Mouse (Mus musculus) hindbrain, embryonic 11.5 days (tissue): ENCODE data around the gene Ttf2. TPM values are rescaled to one million over a fixed set of nuclear protein-coding genes. Genes with fewer than 3 reads are reported as not detected.

Experiments
- ATAC-seq: fragments of 200-750 bp; cut with Nextera tagmentation; 2 replicates; pipeline ENCODE4 v1.8.0; 2017; ENCODE audit warnings: mild to moderate bottlenecking, moderate TSS enrichment, moderate library complexity; ENCODE audit not compliant: low FRiP score
- DNase-seq: peaks from one replicate; pipeline ENCODE4 v3.0.0-alpha.2; 2015; ENCODE audit warnings: low spot score
- H3K27ac ChIP-seq: fragments of 300-500 bp; sonication (generic); 2 replicates; pipeline ENCODE4 v1.5.1; 2014; ENCODE audit warnings: mild to moderate bottlenecking, low read depth, low read length
- H3K27me3 ChIP-seq: fragments of 300-500 bp; sonication (generic); 2 replicates; pipeline ENCODE4 v1.6.1; 2014; ENCODE audit warnings: mild to moderate bottlenecking, low read length, moderate library complexity, mixed read lengths; ENCODE audit not compliant: control insufficient read depth, insufficient read depth
- H3K36me3 ChIP-seq: fragments of 300-500 bp; sonication (generic); 2 replicates; pipeline ENCODE4 v1.6.1; 2014; ENCODE audit warnings: mild to moderate bottlenecking, low read length, moderate library complexity, mixed read lengths; ENCODE audit not compliant: control insufficient read depth, insufficient read depth
- H3K4me1 ChIP-seq: fragments of 300-500 bp; sonication (generic); replicated peaks from 2 replicates; pipeline ENCODE4 v1.6.1; 2014; ENCODE audit warnings: low read length, mixed read lengths; ENCODE audit not compliant: control insufficient read depth, insufficient read depth
- H3K4me2 ChIP-seq: fragments of 300-500 bp; sonication (generic); replicated peaks from 2 replicates; pipeline ENCODE4 v1.6.1; 2014; ENCODE audit warnings: mild to moderate bottlenecking, low read depth, low read length
- H3K4me3 ChIP-seq: fragments of 300-500 bp; sonication (generic); 2 replicates; pipeline ENCODE4 v1.5.1; 2014; ENCODE audit warnings: low read depth, low read length
- H3K9ac ChIP-seq: fragments of 300-500 bp; sonication (generic); 2 replicates; pipeline ENCODE4 v1.6.1; 2014; ENCODE audit warnings: low read depth, low read length
- H3K9me3 ChIP-seq: fragments of 300-500 bp; sonication (generic); 2 replicates; pipeline ENCODE4 v1.6.1; 2016; ENCODE audit warnings: low read length; ENCODE audit not compliant: control insufficient read depth
- WGBS: fragments of 180-500 bp; shearing (Covaris S2); extraction: QIAGEN DNeasy Blood & Tissue Kit; methylation state at CpG from one replicate; pipeline ENCODE4 v1.1.7; 2014; 5-methylcytosine and 5-hydroxymethylcytosine counted together
- polyA plus RNA-seq: library from polyadenylated mRNA; unstranded; fragments of >200 nt; fragmentation: Nextera tagmentation; extraction: Ambion mirVana; gene quantifications from 2 replicates; pipeline ENCODE4 v1.2.1, GENCODE M21; 2014

Gene Ttf2
- polyA plus RNA-seq, 1 experiment from 2014 or later: 19.5 TPM

- DNase-seq (no peak), ATAC-seq (no peak)
- Histone ChIP-seq H3K36me3 (no peaks in the 10 kb centered on the region), H3K4me2 (no peak overlapping the region), H3K4me3 (no peak overlapping the region), H3K9me3 (no peaks in the 10 kb centered on the region), H3K27me3 (no peaks in the 10 kb centered on the region), H3K4me1 (no peaks in the 10 kb centered on the region), H3K27ac (no peak overlapping the region), H3K9ac (no peak overlapping the region)
- 95% methylated on average over 23 of the region's 23 CpGs for WGBS
These were observed 38.0 kb downstream of the Ttf2 start for GRCm38 (mm10) chr3:100931332-100932076.

- Histone ChIP-seq H3K4me1 (peaks cover 7% of the 10 kb centered on the region), H3K36me3 (no peaks in the 10 kb centered on the region), H3K9ac (no peak overlapping the region; the same call in 1 of the 2 replicates), H3K9me3 (no peaks in the 10 kb centered on the region), H3K4me2 (no peak overlapping the region), H3K27me3 (no peaks in the 10 kb centered on the region), H3K27ac (no peak overlapping the region), H3K4me3 (no peak overlapping the region)
- DNase-seq (no peak), ATAC-seq (no peak)
- WGBS: 87% methylated on average over 16 of the region's 16 CpGs
These were observed 44.3 kb downstream of the Ttf2 start for GRCm38 (mm10) chr3:100925176-100925575.

GRCm38 (mm10) chr3:100924065-100924732 is 45.3 kb downstream of the Ttf2 start:
- H3K9ac ChIP-seq: no peak overlapping the region
- no peaks in the 10 kb centered on the region for H3K9me3 ChIP-seq
- H3K4me1 ChIP-seq: peaks cover 7% of the 10 kb centered on the region
- H3K27me3 ChIP-seq: no peaks in the 10 kb centered on the region
- no peaks in the 10 kb centered on the region for H3K36me3 ChIP-seq
- WGBS: 87% methylated on average over 6 of the region's 6 CpGs
- ATAC-seq (no peak), DNase-seq (no peak)
- no peak overlapping the region for H3K4me3 ChIP-seq
- H3K4me2 ChIP-seq: no peak overlapping the region
- no peak overlapping the region for H3K27ac ChIP-seq

- H3K9me3 ChIP-seq: no peaks in the 10 kb centered on the region
- 0 out of 2 replicates have a peak overlapping the region, but pooled peaks have one; percentile 12 for H3K27ac ChIP-seq
- H3K9ac ChIP-seq: peak overlapping the region; percentile 61
- H3K4me3 ChIP-seq: peak overlapping the region; percentile 42
- H3K4me1 ChIP-seq: peaks cover 7% of the 10 kb centered on the region
- peak; percentile 74 for ATAC-seq
- H3K4me2 ChIP-seq: peak overlapping the region; percentile 67
- no peaks in the 10 kb centered on the region for H3K36me3 ChIP-seq
- WGBS: 38% methylated on average over 27 of the region's 28 CpGs
- no peaks in the 10 kb centered on the region for H3K27me3 ChIP-seq
- no peak for DNase-seq
These were observed 46.7 kb downstream of the Ttf2 start for GRCm38 (mm10) chr3:100922506-100923375.

GRCm38 (mm10) chr3:100921825-100922505 is 47.5 kb downstream of the Ttf2 start, which contains the start of gene Trim45:
Gene Trim45 (plus strand): TSS chr3:100922202.
- Histone ChIP-seq H3K9ac (peak within 1 kb of the TSS; percentile 61), H3K27me3 (no peaks in the 10 kb centered on the region), H3K4me3 (peak within 1 kb of the TSS; percentile 42), H3K27ac (peak within 1 kb of the TSS; percentile 59; the same call in 1 of the 2 replicates), H3K4me1 (peaks cover 7% of the 10 kb centered on the region), H3K9me3 (no peaks in the 10 kb centered on the region), H3K36me3 (no peaks in the 10 kb centered on the region), H3K4me2 (peak within 1 kb of the TSS; percentile 67)
- DNase-seq (peak; percentile 96), ATAC-seq (peak; percentile 99)
- 0% methylated on average over 39 of the region's 39 CpGs for WGBS

GRCm38 (mm10) chr3:100920611-100921140 is 48.8 kb downstream of the Ttf2 start:
- no peaks in the 10 kb centered on the region for H3K9me3 ChIP-seq
- H3K36me3 ChIP-seq: no peaks in the 10 kb centered on the region
- no peak overlapping the region for H3K4me3 ChIP-seq
- WGBS: 84% methylated on average over 9 of the region's 9 CpGs
- H3K27ac ChIP-seq: no peak overlapping the region
- no peak overlapping the region for H3K9ac ChIP-seq
- no peak for ATAC-seq
- H3K4me1 ChIP-seq: peaks cover 7% of the 10 kb centered on the region
- DNase-seq: no peak
- no peaks in the 10 kb centered on the region for H3K27me3 ChIP-seq
- no peak overlapping the region for H3K4me2 ChIP-seq

GRCm38 (mm10) chr3:100916844-100917243 is 52.6 kb downstream of the Ttf2 start:
- H3K4me3 ChIP-seq: no peak overlapping the region

More at GRCm38 (mm10) chr3:100916844-100917243, 52.6 kb downstream of the Ttf2 start:
- DNase-seq (peak; percentile 70), ATAC-seq (no peak)
- WGBS: 29% methylated on average over 7 of the region's 7 CpGs
- Histone ChIP-seq H3K9ac (no peak overlapping the region), H3K9me3 (no peaks in the 10 kb centered on the region), H3K4me2 (no peak overlapping the region), H3K4me1 (no peaks in the 10 kb centered on the region), H3K27ac (no peak overlapping the region), H3K27me3 (no peaks in the 10 kb centered on the region), H3K36me3 (no peaks in the 10 kb centered on the region)
